In genomic region chr17:87427511-87427910, GRCm38 (mm10) we compare ENCODE assay signal across 13 mouse cellular contexts. TPM values are rescaled to one million over a fixed set of nuclear protein-coding genes. Genes with fewer than 3 reads are reported as not detected.
DNase-seq lines count a peak whose midpoint lies in the region; ATAC-seq and TF ChIP-seq lines count a peak whose summit lies in the region.
"Had no signal": no experiment of that assay in that cellular context is flagged by ENCODE, and none has a peak within 500 bp of the region (broad histone marks: within the 10 kb centered on the region; RNA-seq: fewer than 3 reads in every experiment).

TSS of gene Stpg4 (minus strand) at chr17:87427741.

- WGBS in heart, embryonic 14.5 days: 51% methylated on average over 24 of the region's 24 CpGs
- WGBS in intestine, postnatal 0 days: 58% methylated on average over 24 of the region's 24 CpGs

- H3K27ac ChIP-seq in heart, embryonic 14.5 days (replicated peaks in 1 of 2; ENCODE audit: control insufficient read depth in 1 of 2, insufficient read depth in 1 of 2, low read depth in 2 of 2, low read length in 2 of 2): no peak within 1 kb of the TSS
- peak within 1 kb of the TSS; percentile 91 for H3K27ac ChIP-seq in testis, adult 2 months (ENCODE audit: control insufficient read depth, insufficient read depth, low read depth, low read length)
- no peak within 1 kb of the TSS for H3K27ac ChIP-seq in intestine, postnatal 0 days (ENCODE audit: low read depth, low read length)
- H3K27ac ChIP-seq: embryonic facial prominence, embryonic 12.5 days had no signal

- no peak for TF ChIP-seq CTCF in testis, adult 2 months (IDR thresholded peaks at IDR 0.05; ENCODE audit: control insufficient read depth, insufficient read depth, insufficient replicate concordance, low read depth, low read length)
- no peak for TF ChIP-seq CTCF in intestine, postnatal 0 days (IDR thresholded peaks at IDR 0.05; ENCODE audit: low read depth)

- H3K4me3 ChIP-seq in heart, embryonic 14.5 days (ENCODE audit: control insufficient read depth in 1 of 2, insufficient read depth in 1 of 2, low read depth in 1 of 2, low read length in 2 of 2): no peak within 1 kb of the TSS; a peak in 1 of 4 replicates
- H3K4me3 ChIP-seq in testis, adult 2 months (ENCODE audit: control insufficient read depth, low read depth, low read length): peak within 1 kb of the TSS; percentile 90
- H3K4me3 ChIP-seq in intestine, postnatal 0 days (ENCODE audit: low read depth, low read length): no peak within 1 kb of the TSS
- H3K4me3 ChIP-seq: embryonic facial prominence, embryonic 12.5 days had no signal

- no peak within 1 kb of the TSS for H3K9ac ChIP-seq in heart, embryonic 14.5 days (ENCODE audit: low read length)
- no peak within 1 kb of the TSS for H3K9ac ChIP-seq in intestine, postnatal 0 days (ENCODE audit: low read depth, low read length)
- H3K9ac ChIP-seq: embryonic facial prominence, embryonic 12.5 days had no signal

- peaks cover 0 to 3% of the 10 kb centered on the region in 2 experiments; a peak in 1 of 4 replicates for H3K4me1 ChIP-seq in heart, embryonic 14.5 days (ENCODE audit: control insufficient read depth in 2 of 2, insufficient read depth in 2 of 2, low read length in 2 of 2)
- H3K4me1 ChIP-seq in testis, adult 2 months (ENCODE audit: control insufficient read depth, insufficient read depth, low read length): no peaks in the 10 kb centered on the region; the same call in none of the 2 replicates
- no peaks in the 10 kb centered on the region for H3K4me1 ChIP-seq in intestine, postnatal 0 days (replicated peaks; ENCODE audit: control insufficient read depth, insufficient read depth, low read length)
- H3K4me1 ChIP-seq: embryonic facial prominence, embryonic 12.5 days had no signal

- H3K4me2 ChIP-seq in heart, embryonic 14.5 days (ENCODE audit: low read length): peak within 1 kb of the TSS; percentile 44
- H3K4me2 ChIP-seq in intestine, postnatal 0 days (replicated peaks; ENCODE audit: low read depth): no peak within 1 kb of the TSS
- H3K4me2 ChIP-seq: embryonic facial prominence, embryonic 12.5 days; liver, embryonic 11.5 days had no signal

- TF ChIP-seq POLR2A in testis, adult 2 months (IDR thresholded peaks at IDR 0.05; ENCODE audit: control insufficient read depth, low read depth, low read length): peak; percentile 67; the same call in 1 of the 2 replicates

- ATAC-seq in heart, embryonic 14.5 days (ENCODE audit: insufficient number of reproducible peaks, insufficient read depth, low FRiP score, low read depth): no peak
- ATAC-seq in intestine, postnatal 0 days: 0 out of 2 replicates have a peak, but pooled peaks have one; percentile 10

- no peak for DNase-seq in heart, adult 8-10 months (ENCODE audit: low spot score)
- no peak for DNase-seq in testis, postnatal 10 days (ENCODE audit: low spot score)
- no peak for DNase-seq in ovary, postnatal 36 days (ENCODE audit: low spot score)
- DNase-seq in lung, postnatal 25 days (ENCODE audit: low spot score): no peak
- no peak for DNase-seq in ovary, postnatal 14 days (ENCODE audit: low spot score)
- DNase-seq: gastrocnemius, postnatal 10 days had no signal

- peaks cover 27% of the 10 kb centered on the region for H3K36me3 ChIP-seq in heart, embryonic 14.5 days (ENCODE audit: control insufficient read depth, insufficient read depth, low read length)
- H3K36me3 ChIP-seq in testis, adult 2 months (ENCODE audit: control insufficient read depth, insufficient read depth, low read length): no peaks in the 10 kb centered on the region
- peaks cover 12% of the 10 kb centered on the region for H3K36me3 ChIP-seq in intestine, postnatal 0 days (ENCODE audit: control insufficient read depth, insufficient read depth)

- H3K9me3 ChIP-seq in heart, embryonic 14.5 days (ENCODE audit: control insufficient read depth, low read length): no peaks in the 10 kb centered on the region
- H3K9me3 ChIP-seq in intestine, postnatal 0 days (ENCODE audit: control insufficient read depth): no peaks in the 10 kb centered on the region
- H3K9me3 ChIP-seq: embryonic facial prominence, embryonic 12.5 days had no signal

- no peaks in the 10 kb centered on the region for H3K27me3 ChIP-seq in heart, embryonic 14.5 days (ENCODE audit: control insufficient read depth, insufficient read depth, low read length)
- H3K27me3 ChIP-seq in testis, adult 2 months (ENCODE audit: control insufficient read depth, insufficient read depth, low read length): no peaks in the 10 kb centered on the region
- no peaks in the 10 kb centered on the region for H3K27me3 ChIP-seq in intestine, postnatal 0 days (replicated peaks; ENCODE audit: control insufficient read depth, insufficient read depth, low read length)
- H3K27me3 ChIP-seq: CH12.LX; embryonic facial prominence, embryonic 12.5 days had no signal

RNA-seq across cellular contexts. Expression of gene Stpg4, which starts in this region (rescaled TPM):
- polyA plus RNA-seq in heart, embryonic 14.5 days (2014; fragmentation: Nextera tagmentation; extraction: Ambion mirVana): not detected in 2 replicates
- total RNA-seq in heart, adult 8-10 months (2022): not detected
- polyA plus RNA-seq in testis, adult 2 months (2012; rRNA removed): 382 and 415 TPM in 2 replicates
- not detected in 2 replicates for polyA plus RNA-seq in intestine, postnatal 0 days (2015; fragmentation: Nextera tagmentation; extraction: Ambion mirVana)
- total RNA-seq: CH12.LX; gastrocnemius, postnatal 10 days; layer of hippocampus, postnatal 25 days had no signal
- polyA plus RNA-seq: embryonic facial prominence, embryonic 12.5 days; liver, embryonic 11.5 days had no signal

Comparison
In these comparisons a context has a peak if more than half of its experiments do, and no peak if none do; other contexts are left out.
1. RNA of gene Stpg4 (polyA plus RNA-seq): 382 to 415 TPM in testis, adult 2 months; not detected in heart, embryonic 14.5 days and not detected in intestine, postnatal 0 days; every median in the first group is over 100 times any median in the second.
2. Peak in ATAC-seq in intestine, postnatal 0 days; RNA of the gene not detected or under 1 TPM.